In genomic region chr7:64265502-64266279, GRCm38 (mm10) we compare ENCODE assay signal across 13 mouse cellular contexts.
"Had no signal": no experiment of that assay in that cellular context is flagged by ENCODE, and none has a peak within 500 bp of the region (broad histone marks: within the 10 kb centered on the region; RNA-seq: fewer than 3 reads in every experiment).

No protein-coding gene starts in this region.

- H3K4me1 ChIP-seq: kidney, embryonic 15.5 days; limb, embryonic 12.5 days; midbrain, embryonic 13.5 days; neural tube, embryonic 13.5 days had no signal

- DNase-seq: kidney, adult 2 months; kidney, postnatal 25 days; lung, adult 18-20 months; retina, postnatal 1 day; right cerebral cortex, postnatal 4 days; thymus, adult 18-20 months; thymus, postnatal 14 days had no signal

- H3K4me3 ChIP-seq: kidney, embryonic 15.5 days; left cerebral cortex, adult 2 months; limb, embryonic 12.5 days; midbrain, embryonic 13.5 days; neural tube, embryonic 13.5 days had no signal

- H3K9ac ChIP-seq: kidney, embryonic 15.5 days; limb, embryonic 12.5 days; liver, embryonic 14.5 days; midbrain, embryonic 13.5 days; neural tube, embryonic 13.5 days had no signal

- H3K27ac ChIP-seq: kidney, embryonic 15.5 days; left cerebral cortex, adult 2 months; limb, embryonic 12.5 days; liver, embryonic 14.5 days; midbrain, embryonic 13.5 days; neural tube, embryonic 13.5 days had no signal

- H3K36me3 ChIP-seq: kidney, embryonic 15.5 days; limb, embryonic 12.5 days; midbrain, embryonic 13.5 days; neural tube, embryonic 13.5 days had no signal

- ATAC-seq: midbrain, embryonic 13.5 days had no signal

- H3K4me2 ChIP-seq: kidney, embryonic 15.5 days; limb, embryonic 12.5 days; midbrain, embryonic 13.5 days; neural tube, embryonic 13.5 days had no signal
